Mouse (Mus musculus): ENCODE measurements around the gene Irak4.

GRCm38 (mm10) chr15:94520205-94520900 lies 23.1 kb upstream of the Irak4 start:
- peak; percentile 76 for TF ChIP-seq CTCF (IDR thresholded peaks at IDR 0.05; ENCODE audit: low read depth)
- TF ChIP-seq EP300 (IDR thresholded peaks at IDR 0.05; ENCODE audit: low read depth): no peak
